Mouse (Mus musculus) cerebellum, postnatal 36 days (tissue): ENCODE results near the gene Msrb1.
"Not testable (repeated sequence)": the region's sequence is repeated elsewhere in the genome, so short reads cannot be mapped to it uniquely, and the experiment has no call there.

Experiments
- DNase-seq, 2 experiments: peaks; one replicate each; pipeline ENCODE4 v3.0.0; 2021 to 2022; ENCODE audit warnings: mixed read lengths in 2 of 2

The Msrb1 gene

DNA sequence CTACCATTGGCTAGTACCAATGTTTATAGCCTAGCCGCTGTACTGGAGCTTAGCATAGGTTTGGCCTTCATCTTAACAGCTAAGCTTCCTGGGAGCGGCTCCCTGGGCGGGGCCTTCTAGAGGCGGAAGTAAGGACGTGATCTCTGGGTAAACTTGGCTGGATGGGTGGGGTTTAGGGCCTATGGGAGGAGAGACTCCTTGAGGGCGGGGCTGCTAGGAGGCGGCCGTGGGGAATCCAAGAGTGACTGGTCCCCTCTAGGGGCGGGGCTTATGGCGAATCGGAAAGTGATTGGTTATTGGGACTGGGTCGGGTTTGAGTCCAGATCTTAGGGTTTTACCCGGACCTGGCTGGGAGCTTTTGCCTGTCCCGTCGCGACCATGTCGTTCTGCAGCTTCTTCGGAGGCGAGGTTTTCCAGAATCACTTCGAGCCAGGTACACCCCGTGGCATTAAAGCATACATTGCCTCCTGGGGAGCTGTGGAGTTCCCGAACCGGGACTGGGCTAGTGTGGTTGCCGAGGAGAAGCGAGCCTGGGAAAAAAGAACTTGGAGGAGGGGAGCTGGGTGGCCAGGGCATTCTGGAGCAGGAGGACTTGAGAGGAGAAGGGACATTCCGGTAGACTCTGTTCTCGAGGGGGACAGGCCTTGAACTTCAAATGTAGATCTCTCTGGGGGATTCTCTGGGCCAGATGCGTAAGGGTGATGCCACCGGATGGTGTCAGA is at the start of gene Msrb1:
Msrb1 (plus strand) TSS at position 313 of the 722 bp plus-strand sequence.
- peak; percentile 88 to 91 for DNase-seq

DNA sequence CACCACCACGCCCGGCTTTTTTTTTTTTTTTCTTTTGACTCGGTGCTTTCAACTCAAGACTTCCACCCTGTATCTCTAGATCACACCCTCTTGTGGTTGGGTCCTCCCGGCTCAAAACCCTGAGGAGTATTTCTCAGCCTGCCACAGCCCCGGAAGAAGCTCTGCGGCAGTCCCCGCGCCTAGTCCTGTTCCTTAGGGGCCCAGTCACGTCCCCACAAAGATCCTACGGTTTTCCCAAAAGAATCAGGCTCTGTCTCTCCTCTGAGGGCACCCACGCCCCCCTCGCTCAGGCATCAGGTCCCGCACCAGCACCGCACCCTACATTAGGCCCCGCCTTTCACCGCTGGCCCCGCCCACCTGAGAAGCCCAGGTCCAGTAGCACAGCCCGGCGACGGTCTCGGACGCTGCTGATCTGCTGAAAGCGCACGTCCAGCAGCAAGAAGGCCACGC is 49.3 kb upstream of the Msrb1 start:
- DNase-seq = peak; percentile 34 to 46

DNA sequence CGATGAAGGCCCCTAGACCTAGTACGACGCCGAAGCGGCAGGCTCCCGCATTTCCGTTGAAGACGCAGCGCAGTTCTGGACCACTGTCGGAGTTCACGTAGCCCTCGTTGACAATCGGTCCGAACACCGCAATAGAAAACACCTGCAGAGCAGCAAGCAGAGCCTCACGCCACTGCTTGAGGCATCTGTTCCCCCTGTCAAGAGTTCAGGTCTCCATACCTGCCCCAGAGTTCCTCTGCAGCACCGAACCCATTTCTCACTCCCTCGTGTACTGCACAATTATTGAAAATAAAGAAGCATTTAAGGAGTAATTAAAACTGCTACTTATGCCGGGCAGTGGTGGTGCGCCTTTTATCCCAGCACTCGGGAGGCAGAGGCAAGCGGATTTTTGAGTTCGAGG is 48.8 kb upstream of the Msrb1 start:
- DNase-seq = no peak

DNA sequence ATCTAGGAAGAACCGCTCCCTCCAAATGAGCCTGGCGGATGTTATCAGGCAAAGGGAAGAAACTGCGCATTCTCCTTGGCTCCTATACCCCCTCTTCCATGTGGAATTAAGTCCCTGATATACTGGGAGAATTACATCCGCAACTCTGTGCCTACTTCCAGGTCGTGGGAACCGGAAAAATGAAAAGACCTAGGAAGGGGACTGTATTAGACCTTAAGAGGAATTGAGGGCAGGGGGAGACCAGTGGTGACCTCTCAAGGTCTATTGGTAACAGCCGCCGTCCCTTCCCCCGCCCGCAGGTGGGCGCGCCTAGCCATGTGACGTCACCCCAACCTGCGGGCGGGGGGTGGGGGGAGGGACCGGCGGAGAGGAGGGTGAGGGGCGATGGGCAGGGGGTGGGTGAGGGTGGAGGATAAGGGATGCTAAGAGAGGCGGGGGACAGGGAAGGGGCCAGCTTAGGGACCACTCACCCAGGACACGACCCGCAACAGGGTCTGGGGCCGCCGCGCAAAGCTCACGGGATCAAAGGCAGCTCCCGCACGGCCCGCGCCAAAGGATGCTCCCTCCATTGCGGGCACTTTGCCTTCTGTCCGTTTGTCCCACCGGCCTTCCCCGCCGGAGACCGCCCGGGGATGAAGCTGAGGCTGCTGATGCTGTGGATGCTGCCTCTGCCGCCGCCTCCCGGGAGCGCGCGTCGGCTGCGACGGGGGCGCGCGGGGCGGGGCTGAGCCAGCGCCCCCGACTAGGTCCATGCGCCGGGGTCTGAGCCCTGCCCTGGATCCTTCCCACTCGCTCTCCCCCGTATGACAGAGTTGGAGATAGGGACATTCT is 47.0 kb upstream of the Msrb1 start, which contains the start of gene Syngr3:
Syngr3 (minus strand) TSS at position 705 of the 831 bp plus-strand sequence.
- peak; percentile 60 to 64 for DNase-seq

DNA sequence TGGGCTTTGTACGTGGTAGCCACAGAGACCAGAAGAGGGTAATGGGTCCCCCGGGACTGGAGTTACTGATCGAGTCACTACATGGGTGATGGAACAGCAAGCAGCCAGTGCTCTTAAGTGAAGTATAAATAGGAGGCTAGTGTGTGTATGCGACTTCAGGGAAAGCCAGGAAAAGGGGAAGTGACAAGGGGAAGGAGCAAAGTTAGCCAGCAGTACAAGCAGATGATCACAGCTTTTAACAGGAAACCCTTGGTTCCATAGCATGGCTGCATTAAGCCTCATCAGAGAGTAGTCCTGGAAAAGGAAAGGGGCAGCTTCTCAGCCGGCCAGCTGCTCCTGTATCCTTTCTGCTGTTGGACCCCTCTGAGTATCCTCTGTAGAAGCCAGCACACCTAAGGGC is 44.1 kb upstream of the Msrb1 start:
- no peak for DNase-seq

DNA sequence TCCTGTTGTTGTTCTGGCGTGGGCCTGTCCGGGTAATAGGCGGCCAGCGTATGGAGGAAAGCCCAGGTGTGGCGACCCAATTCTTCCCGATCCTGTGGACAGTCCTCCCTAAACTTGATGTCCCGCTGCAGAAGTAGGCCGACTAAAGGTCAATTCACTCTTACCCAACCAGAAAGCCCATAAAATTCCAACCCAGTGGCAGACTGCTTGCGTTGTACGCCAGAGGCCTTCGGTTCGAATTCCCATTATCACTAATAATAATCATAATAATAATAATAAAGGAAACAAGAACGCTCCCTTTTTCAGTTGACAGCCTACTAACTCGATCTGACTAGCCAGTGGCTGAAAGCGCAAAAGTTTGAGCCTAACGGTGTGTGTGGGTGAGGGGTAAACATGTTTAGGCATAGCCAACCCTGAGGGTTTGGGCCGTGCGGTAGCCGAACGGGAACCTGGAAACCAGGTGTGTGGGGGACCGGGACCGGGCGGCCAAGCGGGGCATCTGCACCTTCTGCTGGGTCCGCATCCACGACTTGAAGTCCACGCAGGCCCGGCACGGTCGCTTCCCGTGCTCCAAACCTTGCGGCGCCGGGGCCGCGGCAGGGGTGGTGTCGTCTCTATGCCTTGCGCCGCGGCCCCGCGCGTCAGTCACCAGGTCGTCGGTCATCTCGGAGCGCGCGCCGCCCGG is 41.0 kb upstream of the Msrb1 start:
- DNase-seq = no peak

DNA sequence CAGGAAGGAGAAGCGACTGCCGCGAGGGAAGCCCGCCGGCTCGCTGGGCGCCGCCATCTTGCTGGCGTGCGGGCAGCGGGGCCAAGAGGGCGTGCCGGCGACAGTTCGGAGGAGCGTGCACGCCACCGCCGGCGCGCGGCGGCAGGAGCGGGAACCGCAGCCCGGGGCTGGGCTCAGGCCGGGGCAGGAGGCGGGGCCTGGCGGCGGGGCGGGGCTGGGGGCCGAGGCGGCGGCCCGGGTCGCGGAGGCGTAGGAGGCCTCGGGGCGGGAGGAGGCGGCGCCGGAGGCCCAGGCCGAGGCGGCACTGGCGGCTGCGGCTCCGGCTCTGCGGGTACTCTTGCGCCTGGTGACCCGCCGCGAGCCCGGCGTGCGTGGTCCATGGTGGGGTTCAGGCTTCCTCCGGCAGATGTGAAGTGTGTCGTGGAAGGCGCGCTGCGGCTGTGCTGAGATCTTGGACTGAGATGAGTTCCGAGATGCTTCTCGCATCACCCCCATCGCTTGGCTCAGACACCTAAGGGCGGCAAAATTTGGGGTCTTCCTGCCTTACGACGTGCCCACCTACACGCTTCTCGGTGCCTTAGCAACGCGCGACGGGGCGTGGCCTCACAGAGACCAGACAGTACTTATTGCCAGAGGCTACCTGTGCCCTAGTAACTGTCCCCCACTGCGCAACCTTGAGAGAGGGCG is 40.3 kb upstream of the Msrb1 start, which contains the start of the genes Gfer and Noxo1:
Gfer (minus strand) TSS at position 146 of the 687 bp plus-strand sequence.
Noxo1 (plus strand) TSS at position 224 of the 687 bp plus-strand sequence.
- DNase-seq = peak; percentile 78 to 90

DNA sequence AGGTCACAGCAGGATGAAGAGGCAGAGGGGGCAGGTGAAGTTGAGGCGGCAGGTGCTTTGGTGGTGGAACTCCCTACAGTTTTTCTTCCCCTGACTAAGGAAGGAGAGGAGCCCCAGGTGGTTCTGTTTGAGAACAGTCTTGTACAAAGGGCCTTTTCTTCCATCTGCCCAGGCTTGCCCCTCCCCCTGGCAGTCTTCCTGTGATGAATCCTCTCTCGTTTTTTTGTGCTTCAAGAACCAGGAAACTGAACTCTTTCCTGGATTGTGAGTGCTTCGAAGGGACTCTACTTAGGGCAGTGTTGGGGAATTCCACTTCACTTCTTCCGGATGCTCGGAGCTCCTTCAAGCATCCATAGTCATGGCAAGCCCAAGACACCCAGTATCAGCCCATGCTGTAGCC is 38.5 kb upstream of the Msrb1 start:
- no peak for DNase-seq

DNA sequence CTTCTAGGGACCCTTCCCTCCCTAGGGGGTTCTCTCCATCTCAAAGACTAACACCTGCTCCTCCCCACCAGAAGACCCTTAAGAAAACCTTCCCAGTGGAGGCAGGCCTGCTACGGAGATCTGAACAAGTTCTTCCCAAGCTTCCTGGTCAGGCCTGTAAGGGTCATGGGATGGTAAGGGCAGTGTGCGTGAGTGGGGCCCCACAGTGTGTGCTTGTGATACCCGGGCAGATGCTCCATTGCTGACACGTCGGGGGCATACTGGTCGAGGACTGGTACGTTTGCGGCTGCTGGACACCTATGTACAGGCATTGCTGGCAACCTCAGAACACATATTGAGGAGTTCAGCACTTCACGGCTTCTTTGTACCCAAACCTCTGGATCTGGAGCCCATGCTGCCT is 37.7 kb upstream of the Msrb1 start:
- DNase-seq = no peak

DNA sequence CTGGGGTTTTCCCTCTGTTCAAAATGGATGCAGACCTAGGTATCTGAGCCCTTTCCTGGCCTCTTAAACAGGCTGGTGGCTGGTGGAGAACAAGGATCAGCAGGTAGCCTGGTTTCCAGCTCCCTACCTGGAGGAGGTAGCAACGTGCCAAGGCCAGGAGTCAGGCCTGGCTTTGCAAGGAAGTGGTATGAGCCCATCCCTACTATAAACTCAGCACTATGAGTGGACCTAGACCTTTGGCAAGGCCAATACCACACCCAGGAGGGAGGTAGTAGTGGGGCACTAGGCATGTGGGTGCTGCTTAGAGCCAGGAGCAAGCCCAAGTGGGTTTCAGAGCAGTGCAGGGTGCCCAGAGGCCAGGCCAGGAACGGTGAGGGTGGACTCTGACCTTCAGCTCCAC is 37.0 kb upstream of the Msrb1 start:
- no peak for DNase-seq

DNA sequence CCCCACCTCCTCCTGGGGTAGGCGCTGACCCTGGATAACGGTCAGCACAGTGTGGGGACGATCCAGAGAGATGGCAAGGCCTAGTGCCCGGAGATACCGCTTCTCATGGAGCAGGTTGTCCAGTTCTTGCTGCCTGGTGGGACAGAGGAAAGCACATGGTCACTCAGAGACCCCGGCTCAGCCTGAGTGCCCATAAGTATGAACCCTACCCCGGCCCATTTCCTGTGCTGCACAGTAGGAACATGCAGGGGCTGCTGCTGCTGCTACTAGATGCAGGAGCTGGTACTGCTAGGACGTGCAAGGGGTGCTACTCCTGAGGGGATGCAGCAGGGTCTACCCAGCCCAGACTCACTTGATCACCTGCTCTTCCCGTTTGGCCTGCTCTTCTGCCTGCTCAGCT is 35.2 kb upstream of the Msrb1 start:
- no peak for DNase-seq

DNA sequence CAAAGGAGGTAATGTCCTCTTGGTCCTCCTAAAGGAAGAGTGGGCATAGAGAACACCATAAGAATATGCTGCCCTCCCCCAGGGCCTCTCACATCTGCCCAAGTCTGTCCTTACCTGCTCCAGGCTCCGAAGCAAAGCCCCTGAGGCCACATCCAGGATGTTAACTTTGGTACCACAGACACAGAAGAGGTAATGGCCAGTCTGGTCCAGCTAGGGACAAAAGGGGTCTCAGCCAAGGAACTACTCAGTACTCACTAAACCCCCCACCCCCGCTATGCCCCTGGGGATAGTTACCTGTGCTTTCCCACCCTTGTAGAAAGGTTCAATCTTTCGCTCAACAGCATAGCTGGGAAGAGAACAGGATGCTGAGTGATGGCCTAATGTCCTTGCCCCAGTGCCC is 30.6 kb upstream of the Msrb1 start:
- no peak for DNase-seq

DNA sequence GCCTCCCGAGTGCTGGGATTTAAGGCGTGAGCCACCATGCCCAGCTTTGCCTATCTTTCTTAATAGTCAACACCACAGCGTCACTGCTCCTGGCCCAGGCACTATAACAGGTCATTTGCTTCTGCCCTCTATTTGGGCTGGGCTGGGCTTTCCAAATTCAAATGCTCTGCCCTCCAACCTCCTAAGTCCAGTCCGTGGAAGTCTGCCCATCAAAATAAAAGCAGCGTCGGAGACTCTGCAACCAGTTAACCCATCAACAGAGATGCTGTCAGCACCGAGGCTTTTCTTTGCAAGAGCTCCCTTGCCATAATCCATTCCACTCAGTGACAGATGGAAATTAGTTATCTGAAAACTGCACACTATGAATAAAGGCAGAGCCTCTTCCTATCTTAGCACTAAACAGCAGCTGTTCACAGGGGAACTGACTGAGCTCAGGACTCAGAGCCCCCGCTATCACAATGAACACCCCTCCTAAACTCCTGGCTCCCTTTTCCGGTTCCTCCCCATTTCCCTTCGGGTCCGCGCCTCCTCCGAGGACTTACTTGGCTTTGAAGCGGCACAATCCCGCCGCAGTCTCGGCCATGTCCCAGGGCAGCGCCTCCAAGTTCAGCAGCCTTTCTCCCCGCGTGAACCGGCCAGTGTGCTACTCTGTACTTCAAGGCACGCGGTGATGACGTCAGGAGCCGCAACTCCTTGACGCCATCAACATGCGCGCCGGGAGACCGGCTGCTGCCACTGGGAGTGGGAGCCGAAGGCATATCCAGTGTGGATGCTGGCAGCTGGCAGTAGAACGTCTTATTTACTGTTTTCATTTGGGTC is 29.3 kb upstream of the Msrb1 start, which contains the start of gene Tbl3:
Tbl3 (minus strand) TSS at position 679 of the 819 bp plus-strand sequence.
- peak; percentile 94 to 96 for DNase-seq

DNA sequence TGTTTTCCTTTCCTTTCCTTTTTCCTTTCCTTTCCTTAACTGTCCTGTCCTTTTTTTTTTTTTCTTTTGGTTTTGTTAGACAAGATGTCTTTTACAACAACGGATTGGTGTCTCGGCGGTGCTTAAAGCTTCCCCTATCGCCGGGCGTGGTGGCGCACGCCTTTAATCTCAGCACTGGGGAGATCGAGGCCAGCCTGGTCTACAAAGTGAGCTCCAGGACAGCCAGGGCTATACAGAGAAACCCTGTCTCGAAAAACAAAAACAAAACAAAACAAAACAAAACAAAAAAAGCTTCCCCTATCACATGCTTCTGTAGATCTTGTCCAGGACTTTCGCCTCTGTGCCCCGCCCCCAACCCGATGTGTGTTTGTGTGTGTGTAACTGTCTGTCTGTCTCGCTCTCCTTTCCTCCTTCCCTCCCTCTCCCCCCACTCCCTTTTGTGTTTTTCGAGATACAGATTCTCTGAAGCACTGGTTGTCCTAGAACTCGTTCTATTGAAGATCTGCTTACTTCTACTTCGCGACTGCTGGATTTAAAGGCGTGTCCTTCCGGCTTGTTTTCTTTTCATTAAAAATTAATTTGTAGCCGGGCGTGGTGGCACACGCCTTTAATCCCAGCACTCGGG is 28.5 kb upstream of the Msrb1 start:
- no peak for DNase-seq

DNA sequence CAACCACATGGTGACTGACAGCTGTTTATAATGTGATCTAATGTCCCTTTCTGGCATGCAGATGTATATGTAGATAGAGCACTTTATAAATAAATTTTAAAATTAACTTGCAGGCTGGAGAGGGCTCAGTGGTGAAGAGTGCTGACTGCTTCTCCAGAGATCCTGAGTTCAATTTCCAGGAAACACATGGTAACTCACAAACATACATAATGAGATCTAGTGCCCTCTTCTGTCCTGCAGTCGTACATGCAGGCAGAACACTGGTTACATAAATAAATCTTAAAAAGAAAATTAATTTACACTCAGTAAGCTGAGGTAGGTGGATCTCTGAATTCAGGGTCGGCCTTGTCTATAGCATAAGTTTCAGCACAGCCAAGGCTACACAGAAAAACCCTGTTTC is 27.8 kb upstream of the Msrb1 start:
- no peak for DNase-seq

DNA sequence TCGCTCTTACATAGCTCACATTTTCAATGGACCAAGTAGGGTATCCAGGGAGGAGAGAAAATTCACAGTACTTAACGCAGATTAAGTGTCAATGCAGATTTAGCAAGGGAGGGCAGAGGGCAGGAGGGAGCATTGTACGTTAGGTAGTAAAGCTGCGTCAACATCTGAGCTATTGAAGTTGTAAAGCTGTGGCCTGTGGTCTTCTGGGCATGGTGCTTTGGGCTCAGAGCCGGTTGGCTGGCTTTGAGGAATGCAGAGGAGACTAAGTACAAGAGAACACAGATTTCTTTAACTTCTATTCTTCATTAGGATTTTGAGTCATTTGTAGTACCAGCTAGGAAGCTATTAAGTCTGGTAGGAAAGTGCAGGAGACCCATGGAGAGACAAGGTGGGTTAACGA is 20.9 kb upstream of the Msrb1 start:
- DNase-seq = no peak

DNA sequence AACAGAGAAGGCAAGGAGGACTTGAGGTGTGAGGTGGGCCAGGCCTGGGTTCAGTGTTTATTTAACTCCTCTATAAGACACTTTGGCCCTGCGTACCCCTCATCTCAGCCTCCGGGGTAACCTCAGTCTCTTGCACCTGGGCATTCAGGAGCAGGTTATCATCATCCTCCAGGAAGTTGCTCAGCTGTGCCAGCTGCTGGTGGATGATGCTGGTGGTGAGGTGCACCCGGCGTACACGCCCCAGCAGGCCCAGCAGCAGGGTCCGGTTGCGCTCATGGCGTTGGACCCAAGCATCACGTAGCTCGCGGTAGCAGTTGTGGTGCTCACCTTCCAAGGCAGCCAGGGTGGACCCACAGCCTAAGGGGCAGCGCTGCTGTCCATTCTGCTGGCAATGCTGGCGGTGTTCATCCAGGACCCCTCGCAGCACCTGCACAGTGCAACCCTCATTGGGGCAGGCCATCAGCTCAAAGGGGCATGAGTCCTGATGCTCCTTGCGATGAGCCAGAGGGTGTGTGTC is 20.2 kb upstream of the Msrb1 start:
- no peak for DNase-seq

DNA sequence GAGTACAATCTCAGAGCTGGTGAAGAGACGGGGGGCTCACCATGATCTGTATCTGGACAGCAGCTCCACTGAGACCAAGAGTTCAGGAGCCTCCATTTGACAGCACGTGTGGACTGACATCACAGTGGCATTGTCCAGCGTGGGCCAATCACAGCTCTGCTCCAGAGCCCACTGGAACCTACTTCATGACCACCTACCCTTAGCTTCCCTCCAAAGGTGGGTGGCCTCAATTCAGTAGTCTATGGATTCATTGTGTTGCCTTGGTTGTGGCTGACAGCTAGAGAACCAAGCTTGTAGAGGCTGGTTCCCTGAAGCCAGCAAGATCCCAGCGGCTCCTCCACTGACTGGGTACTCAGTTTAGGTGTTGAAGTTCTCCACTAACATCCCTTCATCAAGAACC is 18.5 kb upstream of the Msrb1 start, which contains the start of the genes Rnf151 and Rps2:
Rnf151 (minus strand) TSS at position 121 of the 400 bp plus-strand sequence.
Rps2 (plus strand) TSS at position 174 of the 400 bp plus-strand sequence.
- DNase-seq = no peak

DNA sequence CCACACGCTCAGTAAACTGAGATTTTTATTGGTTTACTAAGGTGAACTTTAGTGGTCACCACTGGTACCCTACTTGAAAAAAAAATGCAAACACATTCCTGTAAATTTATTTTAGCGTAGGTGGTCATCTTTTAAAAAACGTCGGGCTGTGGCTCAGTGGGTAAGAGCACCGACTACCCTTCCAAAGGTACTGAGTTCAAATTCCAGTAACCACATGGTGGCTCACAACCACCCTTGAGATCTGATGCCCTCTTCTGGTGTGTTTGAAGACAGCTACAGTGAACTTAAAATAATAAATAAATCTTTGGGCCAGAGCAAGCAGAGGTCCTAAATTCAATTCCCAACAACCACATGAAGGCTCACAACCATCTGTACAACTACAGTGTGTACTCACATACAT is 17.5 kb upstream of the Msrb1 start:
- not testable (repeated sequence) for DNase-seq

DNA sequence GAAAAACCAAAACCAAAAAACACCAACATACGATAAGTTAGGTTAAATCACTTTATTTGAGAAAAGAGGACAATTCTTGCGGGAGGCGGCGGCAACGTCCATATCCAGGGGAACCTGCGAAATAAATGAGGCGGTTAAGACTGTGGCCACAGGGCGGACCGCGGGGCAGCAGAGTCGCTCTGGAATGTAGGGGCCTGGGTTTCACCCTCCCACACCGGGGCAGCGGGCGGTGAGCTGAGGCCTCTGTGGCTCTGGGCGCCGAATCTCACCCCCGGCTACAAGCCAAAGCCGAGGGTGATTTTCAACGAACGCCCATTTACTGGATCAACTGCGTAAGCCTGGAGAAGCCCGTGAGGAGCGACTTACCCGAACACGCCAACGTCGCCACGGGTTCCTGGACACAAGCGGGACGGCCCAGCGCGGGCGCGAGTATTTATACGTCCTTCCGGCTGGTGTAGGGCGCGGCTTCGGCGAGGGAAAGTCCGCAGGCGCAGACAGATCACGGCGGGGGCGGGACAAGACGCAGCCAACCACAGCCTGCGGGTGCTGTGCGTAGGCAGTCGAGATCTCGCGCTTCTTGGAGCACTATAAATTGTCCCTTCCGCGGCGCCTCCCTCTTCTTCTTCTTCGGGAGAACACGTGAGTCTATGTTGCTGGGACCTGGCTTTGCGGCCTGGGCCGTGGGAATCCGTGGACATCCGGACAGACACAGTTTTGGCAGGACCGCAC is 16.8 kb upstream of the Msrb1 start:
- DNase-seq = peak; percentile 97 to 98
